Mouse (Mus musculus) intestine, embryonic 16.5 days (tissue): ENCODE measurements at regions not wholly inside any gene's neighbourhood (a gene's known extent, or its start where the extent isn't known, plus 50 kb on each side); places are given as distances from the start of the nearest gene placed in this dataset.
"Not testable (repeated sequence)": the region's sequence is repeated elsewhere in the genome, so short reads cannot be mapped to it uniquely, and the experiment has no call there.

Experiments
- ATAC-seq: fragments of 200-750 bp; cut with Nextera tagmentation; 2 replicates; pipeline ENCODE4 v1.8.0; 2017; ENCODE audit warnings: moderate TSS enrichment, moderate library complexity
- H3K27ac ChIP-seq: fragments of 300-500 bp; sonication (generic); 2 replicates; pipeline ENCODE4 v1.5.1; 2014; ENCODE audit warnings: mild to moderate bottlenecking, low read length
- H3K27me3 ChIP-seq: fragments of 300-500 bp; sonication (generic); replicated peaks from 2 replicates; pipeline ENCODE4 v1.6.1; 2014; ENCODE audit warnings: low read length, control low read depth, mixed read lengths; ENCODE audit not compliant: control insufficient read depth, insufficient read depth
- H3K36me3 ChIP-seq: fragments of 300-500 bp; sonication (generic); 2 replicates; pipeline ENCODE4 v1.6.1; 2014; ENCODE audit warnings: low read length, control low read depth; ENCODE audit not compliant: control insufficient read depth, insufficient read depth
- H3K4me1 ChIP-seq: fragments of 300-500 bp; sonication (generic); 2 replicates; pipeline ENCODE4 v1.6.1; 2014; ENCODE audit warnings: low read length, control low read depth, mixed read lengths; ENCODE audit not compliant: control insufficient read depth, insufficient read depth
- H3K4me2 ChIP-seq: fragments of 300-500 bp; sonication (generic); 2 replicates; pipeline ENCODE4 v1.6.1; 2014; ENCODE audit warnings: low read depth, low read length, control low read depth
- H3K4me3 ChIP-seq: fragments of 300-500 bp; sonication (generic); 2 replicates; pipeline ENCODE4 v1.5.1; 2014; ENCODE audit warnings: mild to moderate bottlenecking, low read length
- H3K9ac ChIP-seq: fragments of 300-500 bp; sonication (generic); 2 replicates; pipeline ENCODE4 v1.6.1; 2014; ENCODE audit warnings: low read depth, low read length
- H3K9me3 ChIP-seq: fragments of 300-500 bp; sonication (generic); 2 replicates; pipeline ENCODE4 v1.6.1; 2016; ENCODE audit warnings: low read length, control low read depth; ENCODE audit not compliant: control insufficient read depth
- WGBS: fragments of 180-500 bp; shearing (Covaris S2); extraction: QIAGEN DNeasy Blood & Tissue Kit; methylation state at CpG from one replicate; pipeline ENCODE4 v1.1.7; 2014; 5-methylcytosine and 5-hydroxymethylcytosine counted together

DNA sequence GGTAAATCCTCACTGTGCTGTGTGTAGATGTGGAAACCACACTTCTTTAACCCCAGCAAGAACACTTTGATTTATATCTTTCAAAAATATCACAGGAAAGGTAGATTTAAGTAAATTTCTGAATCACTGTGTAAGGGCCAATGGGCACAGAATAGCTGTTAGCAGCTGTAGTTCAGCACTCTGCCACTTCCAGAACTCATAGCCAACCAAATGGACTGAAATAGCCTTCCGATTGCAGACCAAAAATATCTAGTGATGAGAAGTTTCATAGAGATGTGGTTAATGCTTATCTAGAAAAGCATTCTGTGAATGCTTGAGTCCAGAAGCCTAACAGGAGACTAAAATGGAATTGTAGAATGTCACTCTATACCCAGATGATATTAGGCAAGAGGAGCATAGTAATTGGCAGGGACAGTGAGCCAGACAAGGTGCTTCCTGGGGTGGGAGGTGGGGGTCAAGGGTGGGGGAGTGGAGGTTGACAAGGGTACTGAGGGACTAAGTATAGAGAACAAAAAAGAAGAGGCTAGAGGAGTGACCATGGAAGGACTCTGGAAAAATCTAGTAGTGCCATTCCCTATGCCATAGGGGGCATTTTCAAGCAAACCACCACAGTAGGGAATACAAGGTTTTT lies 669.6 kb upstream of the Adam24 start:
- Histone ChIP-seq H3K9ac (no peak overlapping the region), H3K4me3 (no peak overlapping the region), H3K4me2 (no peak overlapping the region), H3K27ac (no peak overlapping the region), H3K9me3 (no peaks in the 10 kb centered on the region), H3K36me3 (no peaks in the 10 kb centered on the region), H3K4me1 (no peaks in the 10 kb centered on the region), H3K27me3 (no peaks in the 10 kb centered on the region)
- no peak for ATAC-seq
- 88% methylated on average over 1 of the region's 1 CpGs for WGBS

- no peaks in the 10 kb centered on the region for H3K9me3 ChIP-seq
- no peak overlapping the region for H3K9ac ChIP-seq
- no peaks in the 10 kb centered on the region for H3K36me3 ChIP-seq
- H3K4me1 ChIP-seq: no peaks in the 10 kb centered on the region
- peak; percentile 98 for ATAC-seq
- no peaks in the 10 kb centered on the region for H3K27me3 ChIP-seq
- 64% methylated on average over 5 of the region's 5 CpGs for WGBS
- no peak overlapping the region for H3K4me2 ChIP-seq
- H3K4me3 ChIP-seq: no peak overlapping the region
- no peak overlapping the region; the same call in 1 of the 2 replicates for H3K27ac ChIP-seq
Observed at GRCm38 (mm10) chr8:40019281-40019943, 655.5 kb upstream of the Adam24 start.

DNA sequence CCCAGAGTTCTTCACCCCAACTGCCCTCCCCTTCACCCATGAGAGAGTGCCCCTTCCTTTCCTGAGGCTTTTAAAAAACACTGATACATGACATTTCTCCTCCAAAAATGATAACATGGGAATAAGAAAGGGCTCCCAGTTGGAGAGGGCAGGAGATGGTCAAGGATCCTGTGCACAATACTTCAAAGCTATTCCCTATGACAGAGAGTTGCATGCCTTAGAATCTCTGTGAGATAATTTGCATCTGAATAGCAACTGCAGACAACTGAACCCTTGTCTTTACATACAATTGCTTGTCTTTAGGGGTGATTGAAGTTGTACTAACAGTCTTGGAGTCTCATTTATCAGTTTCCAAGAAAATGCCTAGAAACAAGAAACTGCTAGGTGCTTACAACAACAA lies 610.7 kb upstream of the Adam24 start:
- no peak for ATAC-seq
- H3K4me2 ChIP-seq: no peak overlapping the region
- no peaks in the 10 kb centered on the region for H3K36me3 ChIP-seq
- no peaks in the 10 kb centered on the region for H3K4me1 ChIP-seq
- H3K27ac ChIP-seq: no peak overlapping the region
- no peak overlapping the region for H3K4me3 ChIP-seq
- H3K9ac ChIP-seq: no peak overlapping the region
- no peaks in the 10 kb centered on the region for H3K9me3 ChIP-seq
- no peaks in the 10 kb centered on the region for H3K27me3 ChIP-seq

DNA sequence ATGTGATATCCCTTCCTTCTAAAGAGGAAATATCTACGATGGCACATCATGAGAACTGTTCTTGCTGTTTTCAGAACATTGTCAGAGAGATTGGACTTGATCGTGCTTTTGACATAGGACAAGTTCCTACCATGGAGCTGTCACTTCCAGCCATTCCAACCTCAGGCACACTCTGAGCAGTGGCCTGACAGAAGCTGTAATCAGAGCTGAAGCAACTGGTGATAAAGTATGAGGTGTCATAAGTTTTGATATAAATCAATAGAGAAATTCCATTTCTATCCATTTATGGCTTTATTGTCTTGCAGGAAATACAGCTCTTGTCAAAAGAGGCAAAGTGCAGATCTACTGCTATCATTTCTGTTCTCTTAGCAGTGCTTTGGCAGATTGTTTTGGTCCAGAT lies 603.7 kb upstream of the Adam24 start:
- no peaks in the 10 kb centered on the region for H3K4me1 ChIP-seq
- no peaks in the 10 kb centered on the region for H3K36me3 ChIP-seq
- H3K4me3 ChIP-seq: no peak overlapping the region
- H3K9me3 ChIP-seq: no peaks in the 10 kb centered on the region
- no peak overlapping the region for H3K9ac ChIP-seq
- H3K27me3 ChIP-seq: no peaks in the 10 kb centered on the region
- H3K4me2 ChIP-seq: no peak overlapping the region
- WGBS: 84% methylated on average over 2 of the region's 2 CpGs
- ATAC-seq: peak; percentile 77
- no peak overlapping the region for H3K27ac ChIP-seq

DNA sequence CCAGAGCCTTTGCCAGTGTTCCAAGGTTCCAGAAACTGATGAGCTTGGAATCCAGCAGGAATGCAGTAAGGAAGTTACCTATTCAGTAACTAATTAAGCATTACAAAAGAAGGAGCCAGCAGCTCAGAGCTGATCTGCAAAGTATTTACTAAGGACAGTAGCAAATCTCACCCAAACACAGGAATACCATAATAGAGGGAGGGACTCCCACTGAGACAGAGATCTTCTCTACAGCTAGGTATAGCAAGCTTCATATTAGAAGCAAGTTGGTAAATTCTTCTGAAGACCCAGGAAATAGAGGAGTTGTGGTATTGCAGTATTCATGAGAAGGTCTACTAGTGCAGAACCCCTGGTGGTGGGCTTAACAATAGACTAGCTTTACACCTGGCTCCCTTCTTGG lies 593.9 kb upstream of the Adam24 start:
- H3K27me3 ChIP-seq, H3K27ac ChIP-seq, H3K4me2 ChIP-seq, H3K4me3 ChIP-seq, ATAC-seq, H3K4me1 ChIP-seq, H3K36me3 ChIP-seq, H3K9me3 ChIP-seq, H3K9ac ChIP-seq: not testable (repeated sequence)

GRCm38 (mm10) chr8:40084129-40084528 lies 590.7 kb upstream of the Adam24 start:
- H3K4me2 ChIP-seq: no peak overlapping the region
- H3K9me3 ChIP-seq: no peaks in the 10 kb centered on the region
- no peaks in the 10 kb centered on the region for H3K4me1 ChIP-seq
- H3K36me3 ChIP-seq: no peaks in the 10 kb centered on the region
- no peak for ATAC-seq
- no peak overlapping the region for H3K9ac ChIP-seq
- H3K4me3 ChIP-seq: no peak overlapping the region
- no peak overlapping the region for H3K27ac ChIP-seq
- WGBS: 40% methylated on average over 1 of the region's 1 CpGs
- H3K27me3 ChIP-seq: no peaks in the 10 kb centered on the region

DNA sequence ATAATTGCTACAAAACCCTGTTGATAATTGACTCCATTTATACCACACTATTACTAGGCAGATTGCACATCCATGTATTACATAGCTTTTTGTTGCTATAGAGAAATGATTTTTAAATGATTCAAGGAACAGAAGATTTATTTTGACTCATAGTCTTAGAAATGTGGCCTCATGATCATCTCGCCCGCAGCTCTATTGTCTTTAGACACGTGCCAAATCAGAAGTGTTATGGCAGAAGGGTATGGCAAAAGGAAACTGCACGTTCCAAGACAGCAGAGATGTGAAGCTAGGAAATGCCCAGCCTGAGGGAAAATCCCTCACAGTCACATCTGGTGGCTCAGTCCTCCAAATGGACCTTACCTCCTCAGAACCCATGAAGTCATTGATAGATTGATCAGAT lies 585.5 kb upstream of the Adam24 start:
- H3K4me3 ChIP-seq: no peak overlapping the region
- H3K27ac ChIP-seq: no peak overlapping the region
- H3K9me3 ChIP-seq: no peaks in the 10 kb centered on the region
- no peak overlapping the region for H3K4me2 ChIP-seq
- H3K9ac ChIP-seq: no peak overlapping the region
- WGBS: 85% methylated on average over 4 of the region's 4 CpGs
- no peaks in the 10 kb centered on the region for H3K27me3 ChIP-seq
- no peaks in the 10 kb centered on the region for H3K4me1 ChIP-seq
- H3K36me3 ChIP-seq: no peaks in the 10 kb centered on the region
- ATAC-seq: no peak

DNA sequence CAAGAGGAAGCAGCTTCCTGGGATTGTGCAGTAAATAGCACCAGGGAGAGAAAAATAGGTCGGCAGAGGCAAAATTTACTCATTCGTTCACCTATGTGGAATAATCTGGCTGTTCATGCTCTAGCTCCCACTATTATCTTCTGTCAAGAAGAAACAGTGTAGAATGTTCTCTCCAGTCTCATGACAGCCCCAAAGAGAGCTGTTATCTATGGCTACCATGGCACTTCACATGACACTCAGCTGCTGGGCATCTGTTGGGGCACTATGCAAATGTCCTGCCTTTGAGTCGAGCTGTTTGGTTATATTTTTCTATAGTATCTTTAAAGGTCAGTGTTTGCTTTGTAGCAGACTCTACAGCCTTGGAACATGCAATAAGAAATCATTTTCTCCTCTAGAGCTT lies 550.5 kb upstream of the Adam24 start:
- no peak for ATAC-seq
- H3K4me1 ChIP-seq: no peaks in the 10 kb centered on the region
- H3K9ac ChIP-seq: no peak overlapping the region
- H3K4me3 ChIP-seq: no peak overlapping the region
- H3K27me3 ChIP-seq: no peaks in the 10 kb centered on the region
- no peak overlapping the region for H3K4me2 ChIP-seq
- no peaks in the 10 kb centered on the region for H3K9me3 ChIP-seq
- no peak overlapping the region for H3K27ac ChIP-seq
- H3K36me3 ChIP-seq: no peaks in the 10 kb centered on the region
- WGBS: 84% methylated on average over 3 of the region's 3 CpGs

DNA sequence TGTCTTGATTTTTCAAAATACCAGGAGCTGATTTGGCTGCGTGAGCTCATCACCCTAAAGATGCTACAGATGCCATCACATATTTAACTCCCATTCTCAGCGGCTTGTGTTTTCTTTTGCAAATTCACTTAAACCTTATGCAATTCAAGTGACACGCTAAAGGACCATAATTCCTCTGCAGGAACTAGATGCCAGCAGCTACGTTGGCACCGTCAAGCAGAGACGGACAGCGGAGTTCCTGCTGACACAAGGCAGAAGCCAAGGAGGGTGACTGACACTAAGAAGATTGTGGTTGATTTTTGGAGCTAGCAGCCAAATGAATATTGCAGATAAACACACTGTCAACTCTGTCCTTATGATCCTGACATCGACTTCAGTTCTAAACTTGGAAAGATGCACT lies 547.7 kb upstream of the Adam24 start:
- Histone ChIP-seq H3K4me1 (no peaks in the 10 kb centered on the region), H3K27me3 (no peaks in the 10 kb centered on the region), H3K9ac (no peak overlapping the region), H3K36me3 (no peaks in the 10 kb centered on the region), H3K4me2 (no peak overlapping the region), H3K27ac (no peak overlapping the region), H3K4me3 (no peak overlapping the region), H3K9me3 (no peaks in the 10 kb centered on the region)
- ATAC-seq: no peak
- 89% methylated on average over 8 of the region's 8 CpGs for WGBS
